Mouse (Mus musculus) midbrain, embryonic 14.5 days (tissue): ENCODE measurements around the gene Ror2. TPM values are rescaled to one million over a fixed set of nuclear protein-coding genes. Genes with fewer than 3 reads are reported as not detected.
A peak's percentile ranks its signal among the peaks of the same experiment; 100 is the strongest.

ENCODE experiments used
- ATAC-seq: fragments of 200-750 bp; cut with Nextera tagmentation; 2 replicates; pipeline ENCODE4 v1.8.0; 2017; ENCODE audit warnings: moderate number of reproducible peaks, moderate library complexity; ENCODE audit not compliant: low FRiP score, low TSS enrichment
- DNase-seq: peaks from one replicate; pipeline ENCODE4 v3.0.0-alpha.2; 2015
- H3K27ac ChIP-seq: fragments of 300-500 bp; sonication (generic); replicated peaks from 2 replicates; pipeline ENCODE4 v1.5.1; 2014; ENCODE audit warnings: mild to moderate bottlenecking, low read depth, low read length, moderate library complexity
- H3K27me3 ChIP-seq: fragments of 300-500 bp; sonication (generic); 2 replicates; pipeline ENCODE4 v1.6.1; 2014; ENCODE audit warnings: low read length, control low read depth, mixed read lengths; ENCODE audit not compliant: control insufficient read depth, insufficient read depth
- H3K36me3 ChIP-seq: fragments of 300-500 bp; sonication (generic); 2 replicates; pipeline ENCODE4 v1.6.1; 2014; ENCODE audit warnings: low read length, control low read depth; ENCODE audit not compliant: control insufficient read depth, insufficient read depth
- H3K4me1 ChIP-seq: fragments of 300-500 bp; sonication (generic); 2 replicates; pipeline ENCODE4 v1.6.1; 2014; ENCODE audit warnings: mild to moderate bottlenecking, antibody characterized with exemption, low read length, control low read depth; ENCODE audit not compliant: control insufficient read depth, insufficient read depth
- H3K4me2 ChIP-seq: fragments of 300-500 bp; sonication (generic); 2 replicates; pipeline ENCODE4 v1.6.1; 2014; ENCODE audit warnings: mild to moderate bottlenecking, low read length, moderate library complexity
- H3K4me3 ChIP-seq: fragments of 300-500 bp; sonication (generic); replicated peaks from 2 replicates; pipeline ENCODE4 v1.5.1; 2014; ENCODE audit warnings: low read depth, low read length
- H3K9ac ChIP-seq: fragments of 300-500 bp; sonication (generic); replicated peaks from 2 replicates; pipeline ENCODE4 v1.6.1; 2014; ENCODE audit warnings: mild to moderate bottlenecking, low read length, moderate library complexity
- H3K9me3 ChIP-seq: fragments of 300-500 bp; sonication (generic); 2 replicates; pipeline ENCODE4 v1.6.1; 2016; ENCODE audit warnings: low read length, control low read depth, mixed read lengths; ENCODE audit not compliant: control insufficient read depth
- WGBS: fragments of 180-500 bp; shearing (Covaris S2); extraction: QIAGEN DNeasy Blood & Tissue Kit; methylation state at CpG from one replicate; pipeline ENCODE4 v1.1.7; 2014; 5-methylcytosine and 5-hydroxymethylcytosine counted together
- polyA plus RNA-seq: library from polyadenylated mRNA; unstranded; fragments of >200 nt; fragmentation: Nextera tagmentation; extraction: Ambion mirVana; gene quantifications from 2 replicates; pipeline ENCODE4 v1.2.1, GENCODE M21; 2014

The Ror2 gene
- polyA plus RNA-seq, 1 experiment from 2014 or later, result 3.2 TPM

- H3K36me3 ChIP-seq, result no peaks in the 10 kb centered on the region
- H3K27me3 ChIP-seq, result peaks cover 30% of the 10 kb centered on the region
- H3K4me2 ChIP-seq, result no peak overlapping the region
- no peak overlapping the region for H3K27ac ChIP-seq
- no peaks in the 10 kb centered on the region for H3K9me3 ChIP-seq
- no peak overlapping the region for H3K9ac ChIP-seq
- peaks cover 10% of the 10 kb centered on the region; the same call in 1 of the 2 replicates for H3K4me1 ChIP-seq
- ATAC-seq (no peak), DNase-seq (no peak)
- no peak overlapping the region for H3K4me3 ChIP-seq
- 69% methylated on average over 11 of the region's 11 CpGs for WGBS
Observed at GRCm38 (mm10) chr13:53281604-53282396, 4.1 kb downstream of the Ror2 start.

DNA sequence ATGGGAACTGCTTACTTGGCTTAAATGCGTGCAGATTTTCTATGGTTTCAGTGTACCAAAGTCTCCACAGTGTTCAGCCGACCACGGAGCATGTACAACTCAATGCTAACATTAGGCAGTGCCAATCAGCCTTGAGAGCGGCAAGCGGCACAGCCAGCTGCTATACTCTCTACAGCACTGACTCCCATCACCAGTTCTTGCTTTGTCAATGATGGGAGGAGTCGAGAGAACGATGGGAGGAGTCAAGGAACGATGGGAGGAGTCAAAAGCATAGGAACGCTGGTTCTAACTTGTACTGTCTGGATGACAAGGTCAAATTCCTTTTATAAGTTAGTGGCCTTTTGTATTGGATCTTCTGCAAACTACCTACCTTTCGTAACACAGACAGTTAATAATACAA, 7.0 kb downstream of the Ror2 start:
- DNase-seq (no peak), ATAC-seq (no peak)
- no peak overlapping the region for H3K4me3 ChIP-seq
- H3K36me3 ChIP-seq, result no peaks in the 10 kb centered on the region
- no peak overlapping the region for H3K4me2 ChIP-seq
- WGBS, result 77% methylated on average over 10 of the region's 10 CpGs
- H3K9me3 ChIP-seq, result no peaks in the 10 kb centered on the region
- no peak overlapping the region for H3K9ac ChIP-seq
- no peak overlapping the region for H3K27ac ChIP-seq
- H3K4me1 ChIP-seq, result no peaks in the 10 kb centered on the region
- peaks cover 6% of the 10 kb centered on the region; the same call in 1 of the 2 replicates for H3K27me3 ChIP-seq

DNA sequence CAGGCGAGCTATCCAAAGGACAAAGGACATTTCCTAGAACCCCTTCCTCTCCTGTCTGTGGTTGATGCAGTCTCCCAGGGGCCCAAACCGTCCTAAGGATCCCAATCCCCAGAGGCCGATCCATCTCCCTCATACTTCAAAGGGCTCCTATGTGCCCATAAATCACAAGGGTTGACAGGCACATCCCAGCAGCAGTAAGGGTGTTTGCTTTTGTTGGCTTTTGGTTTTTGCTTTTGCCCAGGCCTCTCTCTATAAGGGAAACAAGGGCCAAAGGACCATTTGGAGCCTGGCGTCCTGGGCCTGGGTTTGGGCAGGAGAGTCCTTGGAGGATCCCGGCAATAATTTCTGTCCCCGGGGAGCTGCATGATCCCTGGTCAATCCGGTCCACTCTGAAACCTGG, 9.5 kb downstream of the Ror2 start:
- DNase-seq (no peak), ATAC-seq (no peak)
- H3K27me3 ChIP-seq, result no peaks in the 10 kb centered on the region
- no peak overlapping the region for H3K9ac ChIP-seq
- H3K27ac ChIP-seq, result no peak overlapping the region
- 71% methylated on average over 7 of the region's 7 CpGs for WGBS
- H3K9me3 ChIP-seq, result no peaks in the 10 kb centered on the region
- no peaks in the 10 kb centered on the region for H3K36me3 ChIP-seq
- H3K4me2 ChIP-seq, result no peak overlapping the region
- H3K4me1 ChIP-seq, result no peaks in the 10 kb centered on the region
- H3K4me3 ChIP-seq, result no peak overlapping the region

DNA sequence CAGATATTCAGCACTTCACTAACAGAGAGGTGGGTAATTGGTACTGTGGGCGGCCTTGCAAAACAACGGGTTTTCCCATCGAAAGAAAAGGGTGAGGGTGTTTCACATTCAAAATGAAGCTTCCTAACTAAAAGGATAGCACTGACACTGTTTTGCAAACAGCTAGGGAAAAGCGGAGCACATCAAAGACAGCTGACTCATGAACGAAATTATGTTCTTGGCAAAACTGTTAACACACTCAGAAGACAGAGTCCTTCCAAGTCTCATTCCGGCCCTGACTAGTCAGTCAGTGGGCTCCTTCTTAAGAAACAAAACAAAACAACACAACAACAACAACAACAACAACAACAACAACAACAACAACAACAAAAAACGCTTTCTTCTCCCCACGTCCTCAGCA, 10.1 kb downstream of the Ror2 start:
- Histone ChIP-seq H3K9me3 (no peaks in the 10 kb centered on the region), H3K27ac (no peak overlapping the region), H3K9ac (no peak overlapping the region), H3K36me3 (no peaks in the 10 kb centered on the region), H3K4me1 (no peaks in the 10 kb centered on the region), H3K4me3 (no peak overlapping the region), H3K4me2 (no peak overlapping the region), H3K27me3 (no peaks in the 10 kb centered on the region)
- DNase-seq (no peak), ATAC-seq (no peak)
- 80% methylated on average over 8 of the region's 8 CpGs for WGBS

DNA sequence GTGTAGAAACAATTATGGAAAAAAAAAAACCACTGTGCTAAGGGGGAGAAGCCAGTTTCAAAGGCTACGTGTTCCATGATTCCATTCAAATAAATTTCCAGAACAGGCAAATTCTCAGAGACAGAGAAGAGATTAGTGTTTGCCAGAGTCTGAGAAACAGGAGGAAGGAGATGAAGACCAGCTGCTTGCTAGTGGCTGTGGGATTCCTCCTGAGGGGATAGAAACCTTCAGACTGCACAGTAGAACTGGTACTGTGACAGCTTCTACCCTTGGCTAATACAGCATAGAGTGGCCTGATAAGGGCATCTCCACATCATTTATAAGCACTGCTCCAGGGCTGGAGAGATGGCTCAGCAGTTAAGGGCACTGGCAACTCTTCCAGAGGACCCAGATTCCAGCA, 11.2 kb downstream of the Ror2 start:
- Histone ChIP-seq H3K4me2 (no peak overlapping the region), H3K36me3 (no peaks in the 10 kb centered on the region), H3K4me3 (no peak overlapping the region), H3K9me3 (no peaks in the 10 kb centered on the region), H3K4me1 (no peaks in the 10 kb centered on the region), H3K27me3 (no peaks in the 10 kb centered on the region), H3K9ac (no peak overlapping the region), H3K27ac (no peak overlapping the region)
- 63% methylated on average over 1 of the region's 1 CpGs for WGBS
- DNase-seq (no peak), ATAC-seq (no peak)

DNA sequence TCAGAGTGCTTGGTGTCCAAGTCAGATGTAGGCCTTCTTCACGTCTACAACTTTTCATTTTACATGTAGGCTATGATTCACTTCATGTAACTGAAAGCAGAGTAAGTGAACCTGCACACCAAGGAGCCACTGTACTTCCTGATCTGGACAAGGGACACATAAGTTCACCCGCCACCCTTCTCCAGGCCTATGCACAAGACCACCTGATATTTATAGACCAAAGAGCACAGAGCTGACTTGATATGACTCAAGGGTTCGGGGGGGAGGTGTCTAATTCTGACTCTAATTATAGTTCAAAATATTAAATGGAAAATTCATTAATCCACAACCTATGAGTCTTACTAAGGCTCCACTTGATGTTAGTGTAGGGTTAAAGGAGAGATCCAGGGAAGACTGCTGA, 14.3 kb downstream of the Ror2 start:
- Histone ChIP-seq H3K27me3 (no peaks in the 10 kb centered on the region), H3K9me3 (no peaks in the 10 kb centered on the region), H3K36me3 (no peaks in the 10 kb centered on the region), H3K4me1 (0 out of 2 replicates have a peak, but pooled peaks cover 3% of the 10 kb centered on the region), H3K4me2 (no peak overlapping the region), H3K27ac (no peak overlapping the region), H3K9ac (no peak overlapping the region), H3K4me3 (no peak overlapping the region)
- ATAC-seq (no peak), DNase-seq (no peak)
- 90% methylated on average over 3 of the region's 3 CpGs for WGBS

DNA sequence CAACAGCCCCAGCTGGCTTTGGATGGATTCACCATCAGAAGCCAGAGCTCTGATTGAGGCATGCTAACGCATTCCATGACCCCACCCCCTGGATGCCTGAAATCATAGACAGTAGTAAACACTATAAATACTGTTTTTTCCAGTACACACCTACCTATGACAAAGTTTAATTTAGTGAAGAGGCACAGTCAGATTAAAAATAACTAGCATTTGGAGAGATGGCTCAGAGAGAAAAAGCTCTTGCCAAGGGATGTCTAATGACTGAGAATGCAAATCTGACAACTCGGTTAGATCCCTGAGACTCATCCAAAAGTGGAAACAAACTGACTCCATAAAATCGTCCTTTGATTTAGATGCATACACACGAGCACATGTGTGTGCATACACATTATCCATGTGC, 15.4 kb downstream of the Ror2 start:
- WGBS, result 92% methylated on average over 4 of the region's 4 CpGs
- H3K9me3 ChIP-seq, result no peaks in the 10 kb centered on the region
- 0 out of 2 replicates have a peak, but pooled peaks cover 3% of the 10 kb centered on the region for H3K4me1 ChIP-seq
- no peaks in the 10 kb centered on the region for H3K27me3 ChIP-seq
- no peak overlapping the region for H3K4me2 ChIP-seq
- H3K36me3 ChIP-seq, result no peaks in the 10 kb centered on the region
- DNase-seq (no peak), ATAC-seq (no peak)
- H3K4me3 ChIP-seq, result no peak overlapping the region
- no peak overlapping the region for H3K27ac ChIP-seq
- no peak overlapping the region for H3K9ac ChIP-seq

DNA sequence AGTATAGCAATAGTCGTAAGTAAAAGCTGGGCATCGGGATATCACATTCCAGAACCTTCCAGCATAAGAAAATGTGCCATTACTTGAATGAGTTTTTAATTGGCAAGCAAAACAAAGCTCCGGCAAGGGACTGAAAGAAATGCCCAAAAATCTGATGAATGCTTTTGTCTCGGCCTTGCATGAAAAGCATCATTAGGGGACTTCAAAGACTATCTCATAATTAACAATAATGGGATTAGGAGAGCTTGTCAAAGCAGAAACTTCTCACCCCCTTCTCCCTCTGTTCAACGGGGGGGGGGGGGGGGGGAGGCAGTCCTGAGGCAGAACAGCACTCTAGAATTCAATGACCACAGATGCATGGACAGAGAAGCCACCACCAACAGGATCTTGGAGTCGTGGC, 17.4 kb downstream of the Ror2 start:
- Histone ChIP-seq H3K27me3 (no peaks in the 10 kb centered on the region), H3K4me1 (0 out of 2 replicates have a peak, but pooled peaks cover 3% of the 10 kb centered on the region), H3K9me3 (no peaks in the 10 kb centered on the region), H3K4me2 (no peak overlapping the region), H3K27ac (no peak overlapping the region), H3K36me3 (no peaks in the 10 kb centered on the region), H3K9ac (no peak overlapping the region), H3K4me3 (no peak overlapping the region)
- 32% methylated on average over 5 of the region's 6 CpGs for WGBS
- peak; percentile 24 for DNase-seq
- no peak for ATAC-seq

GRCm38 (mm10) chr13:53267849-53268248, 18.1 kb downstream of the Ror2 start:
- H3K27me3 ChIP-seq, result no peaks in the 10 kb centered on the region
- WGBS, result 77% methylated on average over 6 of the region's 6 CpGs
- DNase-seq (no peak), ATAC-seq (no peak)
- no peak overlapping the region for H3K9ac ChIP-seq
- no peak overlapping the region for H3K4me2 ChIP-seq
- no peaks in the 10 kb centered on the region for H3K9me3 ChIP-seq
- no peak overlapping the region for H3K4me3 ChIP-seq
- H3K4me1 ChIP-seq, result 0 out of 2 replicates have a peak, but pooled peaks cover 3% of the 10 kb centered on the region
- no peaks in the 10 kb centered on the region for H3K36me3 ChIP-seq
- no peak overlapping the region for H3K27ac ChIP-seq
